Mouse (Mus musculus) spleen, postnatal 14 days (tissue): Measurements from ENCODE around the gene Smarcd3.

Experiments
- DNase-seq, 2 experiments: peaks; one replicate each; pipeline ENCODE4 v3.0.0; 2021 to 2022; ENCODE audit warnings: low spot score in 2 of 2

Gene Smarcd3

DNA sequence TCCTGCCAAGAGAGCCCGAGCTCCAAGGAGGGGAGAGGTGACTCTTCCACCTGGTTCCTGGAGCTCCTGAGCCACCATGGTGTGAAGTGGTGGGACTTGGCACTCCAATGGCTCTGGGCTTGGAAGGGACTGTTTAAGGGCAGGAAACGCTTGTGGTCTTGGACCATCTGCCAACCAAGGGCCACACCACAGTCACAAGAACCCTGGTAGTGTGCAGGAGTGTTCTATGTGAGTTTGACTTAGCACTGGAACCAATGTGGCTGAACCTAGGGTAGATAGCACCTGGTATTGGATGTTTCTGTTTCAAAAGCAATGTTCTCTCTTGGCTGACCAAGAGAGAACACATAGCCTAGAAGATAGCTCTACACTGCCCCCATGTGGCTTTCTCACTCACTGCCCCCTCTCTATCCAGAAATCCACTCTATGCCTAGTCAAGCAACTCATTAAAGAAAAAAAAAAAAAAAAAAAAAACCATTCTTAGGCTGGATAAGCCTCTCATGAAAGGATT, 26.9 kb downstream of the Smarcd3 start:
- peak in 1 of 2 experiments; percentile 69 for DNase-seq

DNA sequence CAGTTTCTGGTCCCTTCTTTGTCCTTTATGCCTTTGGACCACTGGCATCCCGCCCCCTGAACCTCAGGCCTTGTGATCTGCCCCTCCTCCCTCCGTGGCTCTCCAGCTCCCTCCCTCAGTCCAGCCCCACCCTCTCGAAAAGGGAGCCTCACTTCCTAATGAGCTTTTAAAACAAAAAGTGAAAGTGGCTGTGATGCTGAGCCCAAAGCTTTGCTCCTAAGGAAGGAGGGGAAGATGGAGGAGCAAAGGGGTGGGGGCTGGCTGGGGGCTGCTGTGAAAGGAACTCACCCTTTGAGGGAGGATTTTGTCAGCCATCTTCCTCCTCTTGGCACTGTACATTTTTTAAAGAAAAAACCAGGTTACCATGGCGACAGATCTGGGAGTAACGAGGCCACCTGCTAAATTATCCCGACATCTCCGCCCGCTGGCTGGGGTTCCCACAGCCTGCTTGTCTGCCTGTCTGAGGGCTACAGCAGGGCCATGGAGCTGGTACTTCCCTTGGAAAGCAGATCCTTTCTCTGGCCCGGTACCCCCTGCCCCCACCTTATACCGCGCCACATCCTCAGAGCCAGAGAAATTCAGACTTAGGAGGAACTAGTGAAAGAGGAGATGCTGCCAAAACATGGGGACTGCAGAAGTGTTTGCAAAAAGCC, 27.6 kb downstream of the Smarcd3 start:
- no peak for DNase-seq

DNA sequence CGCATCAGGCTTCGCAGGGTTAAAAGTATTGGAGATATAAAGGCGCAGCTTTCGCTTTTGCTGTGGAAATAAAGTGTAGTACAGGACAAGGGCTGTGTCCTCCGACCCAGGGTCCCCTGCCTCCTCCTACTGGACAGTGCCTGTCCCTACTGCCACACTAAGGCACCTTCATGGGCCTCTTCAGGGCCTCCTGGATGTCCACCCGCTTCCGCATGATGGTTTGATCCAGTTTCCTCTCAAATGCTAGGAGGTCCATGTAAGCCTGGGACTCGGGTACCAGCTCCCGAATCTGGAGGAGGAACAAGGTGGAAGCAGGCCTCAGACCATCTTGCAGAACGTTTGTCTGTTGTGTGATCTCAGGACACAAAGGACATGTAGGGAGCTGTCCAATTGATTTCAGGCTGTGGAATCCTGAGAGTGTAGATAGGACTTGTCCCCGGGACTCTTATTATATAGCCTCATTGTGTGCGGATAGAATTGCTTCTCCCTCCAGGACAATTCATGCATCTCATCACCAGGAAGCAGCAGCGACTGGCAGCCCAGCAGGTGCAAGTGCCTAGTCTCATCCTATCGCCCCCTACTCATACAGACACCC, 28.3 kb downstream of the Smarcd3 start:
- DNase-seq, result no peak

DNA sequence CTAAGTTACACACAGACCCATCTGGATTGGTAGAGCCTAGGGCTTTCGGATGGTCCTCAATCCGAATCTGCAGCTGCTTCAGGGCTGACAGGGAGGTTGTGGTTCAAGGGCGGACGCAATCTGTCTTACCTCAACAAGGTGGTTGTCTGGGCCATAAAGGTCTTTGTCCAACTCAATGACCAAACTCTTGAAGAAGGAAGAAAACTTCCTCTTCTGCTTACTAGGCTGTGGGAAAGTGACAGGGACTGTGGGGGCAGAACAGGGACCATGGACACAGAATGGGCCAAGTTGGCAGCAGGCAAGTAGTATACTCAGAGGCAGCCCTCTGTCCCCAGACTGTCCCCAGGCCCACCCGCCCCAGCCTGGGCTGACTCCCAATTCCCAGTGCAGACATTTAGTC, 28.9 kb downstream of the Smarcd3 start:
- DNase-seq, result no peak

DNA sequence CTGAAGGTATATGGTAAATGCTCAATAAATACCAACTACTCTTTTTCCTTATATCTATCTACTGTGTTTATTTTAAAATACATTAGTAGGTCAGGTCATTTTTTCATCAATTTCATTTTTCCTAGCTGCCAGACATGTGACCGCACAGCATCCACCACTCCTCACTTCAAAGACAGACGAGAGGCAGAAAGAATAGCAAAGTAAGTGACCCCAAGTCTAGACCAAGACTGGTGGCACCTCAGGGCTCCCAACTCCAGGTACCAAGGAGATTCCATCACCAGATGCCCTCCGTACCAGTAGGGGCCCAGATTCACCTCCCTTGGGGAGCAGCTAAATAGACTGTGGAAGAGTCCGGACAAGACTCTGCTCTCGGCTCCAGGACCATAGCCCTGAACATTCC, 29.9 kb downstream of the Smarcd3 start:
- DNase-seq, result no peak

DNA sequence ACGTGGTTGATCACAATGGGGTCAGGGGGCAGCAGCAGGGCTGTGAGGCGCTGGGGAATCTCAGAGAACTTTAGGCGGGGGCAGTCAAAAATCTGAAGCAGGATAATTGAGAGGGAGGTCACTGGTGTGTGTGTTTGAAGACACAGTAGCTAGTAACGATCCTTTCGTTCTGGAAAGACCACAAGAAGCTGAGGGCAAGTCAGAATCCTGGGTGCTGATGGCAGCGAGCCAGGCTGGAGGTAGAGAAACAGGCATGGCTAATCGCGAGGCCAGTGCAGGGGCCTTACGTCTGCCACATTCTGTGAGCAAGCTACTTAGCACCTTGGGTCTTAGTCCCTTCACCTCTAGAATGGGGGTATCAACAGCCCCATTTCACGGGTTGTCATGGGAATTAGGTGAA, 30.3 kb downstream of the Smarcd3 start:
- DNase-seq, result no peak

DNA sequence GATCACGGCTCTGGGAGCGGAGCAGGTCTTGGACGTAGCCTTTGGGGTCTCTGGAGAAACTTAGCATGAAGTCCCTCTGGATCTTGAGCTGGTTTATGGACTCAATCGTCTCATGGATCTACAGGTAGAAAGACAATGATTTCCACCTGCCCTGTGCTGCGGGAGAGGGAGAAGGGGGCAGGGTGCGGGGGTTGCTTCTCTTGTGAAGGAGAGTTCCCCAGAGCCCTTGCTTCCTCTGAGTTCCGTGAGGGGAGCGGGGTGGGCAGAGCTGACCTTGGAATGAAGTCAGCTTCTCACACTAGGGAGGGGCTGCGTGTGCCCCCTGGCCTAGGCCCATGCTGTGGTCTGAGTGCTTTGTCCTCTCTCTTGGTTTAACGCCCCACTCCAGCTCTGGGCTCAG, 31.0 kb downstream of the Smarcd3 start:
- DNase-seq, result no peak

DNA sequence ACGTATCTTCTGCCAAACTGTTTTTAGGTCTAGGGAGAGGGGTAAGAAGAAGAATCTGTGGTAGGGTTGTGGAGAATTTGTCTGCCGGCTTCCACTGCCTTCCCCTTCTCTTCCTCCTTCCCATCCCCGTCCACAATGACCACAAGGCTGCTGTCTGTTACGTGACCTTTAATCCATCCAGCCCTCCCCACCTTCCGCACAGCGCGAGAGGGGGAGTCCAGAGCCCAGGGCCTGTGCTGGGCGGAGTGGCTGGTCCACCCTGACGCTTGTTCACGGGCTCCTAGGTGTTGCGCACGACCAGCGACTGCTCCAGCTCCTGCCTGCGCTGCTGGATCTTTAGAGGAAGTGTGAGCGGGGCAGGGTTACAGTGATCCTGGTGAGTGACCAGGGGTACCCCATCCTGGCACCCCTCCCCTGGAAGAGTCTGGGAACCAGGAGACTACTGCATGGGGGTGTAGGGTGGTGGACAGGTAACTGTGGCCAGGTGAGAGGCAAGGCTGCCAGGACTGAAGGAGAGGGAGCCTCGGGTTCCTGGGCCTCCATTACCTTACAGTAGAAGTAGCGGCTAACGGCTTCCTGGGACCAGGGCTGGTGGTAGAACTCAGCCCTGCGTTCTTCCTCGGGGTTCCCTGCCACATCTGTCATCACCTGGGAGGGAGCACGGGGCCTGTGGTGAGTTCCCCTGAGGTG, 31.6 kb downstream of the Smarcd3 start:
- no peak for DNase-seq

DNA sequence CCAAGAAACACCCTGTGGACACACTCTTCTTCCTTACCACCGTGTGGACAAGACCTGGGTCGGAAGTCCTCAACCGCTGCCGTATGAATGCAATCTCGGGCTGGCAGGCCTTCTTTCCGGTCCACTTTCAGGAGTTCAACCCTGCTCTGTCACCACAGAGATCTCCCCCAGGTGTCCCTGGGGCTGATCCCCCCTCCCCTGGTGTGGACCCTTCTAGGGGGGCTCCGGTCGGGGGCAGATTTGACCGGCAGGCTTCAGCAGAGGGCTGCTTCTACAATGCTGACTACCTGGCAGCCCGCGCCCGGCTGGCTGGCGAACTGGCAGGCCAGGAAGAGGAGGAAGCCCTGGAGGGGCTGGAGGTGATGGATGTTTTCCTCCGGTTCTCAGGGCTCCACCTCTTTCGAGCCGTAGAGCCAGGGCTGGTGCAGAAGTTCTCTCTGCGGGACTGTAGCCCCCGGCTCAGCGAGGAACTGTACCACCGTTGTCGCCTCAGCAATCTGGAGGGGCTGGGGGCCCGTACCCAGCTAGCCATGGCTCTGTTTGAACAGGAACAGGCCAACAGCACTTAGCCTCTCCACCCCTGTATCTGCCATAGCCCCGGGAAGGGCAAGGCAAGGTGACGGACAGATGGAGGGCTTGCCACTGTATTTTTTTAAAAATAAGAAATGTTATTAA, 32.3 kb downstream of the Smarcd3 start:
- no peak for DNase-seq

DNA sequence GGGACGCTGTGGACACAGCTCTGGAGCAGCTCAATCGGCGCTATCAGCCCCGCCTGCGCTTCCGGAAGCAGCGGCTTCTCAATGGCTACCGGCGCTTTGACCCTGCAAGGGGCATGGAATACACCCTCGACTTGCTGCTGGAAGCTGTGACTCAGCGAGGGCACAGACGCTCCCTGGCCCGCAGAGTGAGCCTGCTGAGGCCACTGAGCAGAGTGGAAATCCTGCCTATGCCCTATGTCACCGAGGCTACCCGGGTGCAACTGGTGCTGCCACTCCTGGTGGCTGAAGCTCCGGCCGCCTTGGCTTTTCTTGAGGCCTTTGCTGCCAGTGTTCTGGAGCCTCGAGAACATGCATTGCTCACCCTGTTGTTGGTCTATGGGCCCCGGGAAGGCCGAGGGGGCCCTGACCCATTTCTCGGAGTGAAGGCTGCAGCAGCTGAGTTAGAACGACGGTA, 32.9 kb downstream of the Smarcd3 start:
- no peak for DNase-seq

DNA sequence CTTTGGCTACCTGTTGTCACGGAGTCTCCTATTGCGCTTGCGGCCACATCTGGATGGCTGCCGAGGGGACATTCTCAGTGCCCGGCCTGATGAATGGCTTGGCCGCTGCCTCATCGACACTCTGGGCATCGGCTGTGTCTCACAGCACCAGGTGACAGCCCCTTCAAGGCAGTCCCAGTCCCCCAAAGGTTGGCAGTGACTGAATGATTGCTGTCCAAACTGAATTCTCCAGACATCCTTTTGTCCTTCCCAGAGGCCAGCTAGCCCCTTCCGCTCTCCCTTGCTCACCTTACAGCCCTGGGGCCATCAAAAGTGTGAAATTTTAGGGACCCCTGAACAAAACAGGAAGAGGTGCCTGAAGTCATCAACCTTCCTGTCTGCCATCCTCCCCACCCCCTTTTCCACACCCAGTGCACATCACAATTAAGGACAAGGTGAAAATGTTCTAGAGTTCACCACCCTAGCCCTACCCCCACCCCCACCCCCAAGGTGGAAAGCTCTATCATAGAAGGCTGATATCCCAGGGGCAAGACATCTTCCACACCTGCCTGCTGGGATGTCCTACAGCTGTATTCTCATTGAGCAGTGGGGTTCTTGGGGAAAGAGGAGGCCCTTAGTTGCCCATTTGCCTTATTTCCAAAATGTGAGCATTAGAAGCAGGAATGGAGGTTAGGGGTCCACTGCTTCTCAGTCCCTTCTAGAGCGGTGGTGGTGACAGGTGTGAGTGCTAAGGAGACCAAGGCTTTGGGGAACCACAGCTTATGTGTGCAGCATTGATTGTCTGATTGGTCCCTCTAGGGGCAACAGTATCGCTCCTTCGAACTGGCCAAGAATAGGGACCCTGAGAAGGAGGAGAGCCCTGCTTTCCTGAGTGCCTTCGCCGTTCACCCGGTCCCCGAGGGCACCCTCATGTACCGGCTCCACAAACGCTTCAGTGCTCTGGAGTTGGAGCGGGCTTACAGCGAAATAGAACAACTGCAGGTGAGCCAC, 34.4 kb downstream of the Smarcd3 start:
- no peak for DNase-seq

DNA sequence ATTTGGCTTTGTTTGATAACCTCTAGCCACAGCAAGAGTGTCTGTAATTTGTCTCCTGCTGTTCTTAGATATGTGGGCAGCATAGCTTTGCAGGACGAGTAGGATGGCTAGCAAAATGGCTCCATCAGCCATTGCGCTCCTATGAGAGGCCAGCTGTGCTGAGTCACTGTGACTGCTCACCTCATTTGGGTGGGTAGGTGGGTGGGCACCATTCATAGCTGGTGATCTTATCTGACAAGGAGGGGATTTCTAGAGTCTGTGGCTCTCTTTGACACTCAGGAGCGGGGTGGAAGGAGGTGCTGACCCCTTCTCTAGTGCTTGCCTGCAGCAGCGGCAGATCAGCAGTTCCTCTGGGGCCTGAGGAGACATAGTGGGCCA, 37.0 kb downstream of the Smarcd3 start:
- no peak for DNase-seq

DNA sequence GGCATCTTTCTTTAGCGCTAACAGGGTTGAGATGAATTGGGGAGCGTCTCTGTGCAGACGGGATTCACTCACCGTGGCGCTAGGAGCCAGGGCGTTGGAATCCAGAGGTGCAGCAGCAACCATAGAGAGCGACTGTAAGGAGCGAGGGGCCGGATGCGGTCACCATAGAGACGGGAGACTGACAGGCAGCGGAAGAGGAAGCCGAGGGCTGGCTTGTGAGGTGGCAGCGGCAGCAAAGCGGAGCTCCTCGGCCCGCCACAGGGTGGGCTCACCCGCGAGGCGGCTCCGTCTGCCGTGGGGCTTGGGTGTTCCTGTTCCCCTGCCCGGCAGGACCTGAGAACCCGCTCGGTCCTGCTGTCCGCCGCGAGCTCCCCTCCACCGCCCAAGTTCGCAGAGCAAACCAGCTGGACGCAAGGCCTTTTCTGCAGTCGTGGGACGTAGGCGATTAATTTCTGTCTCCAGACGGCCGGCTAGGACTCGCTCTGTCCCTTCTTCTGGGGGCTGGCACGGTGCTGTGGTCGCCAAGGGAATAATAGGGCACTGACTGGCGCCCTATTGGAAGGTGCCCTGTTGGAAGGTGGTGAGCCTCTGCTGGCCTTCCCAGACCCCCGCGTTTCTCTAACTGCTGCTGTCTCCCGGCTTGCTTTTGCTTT, 37.5 kb downstream of the Smarcd3 start, which contains the start of gene Chpf2:
Chpf2 (plus strand) TSS at position 195 of the 653 bp plus-strand sequence.
- DNase-seq, result peak; percentile 53 to 76

DNA sequence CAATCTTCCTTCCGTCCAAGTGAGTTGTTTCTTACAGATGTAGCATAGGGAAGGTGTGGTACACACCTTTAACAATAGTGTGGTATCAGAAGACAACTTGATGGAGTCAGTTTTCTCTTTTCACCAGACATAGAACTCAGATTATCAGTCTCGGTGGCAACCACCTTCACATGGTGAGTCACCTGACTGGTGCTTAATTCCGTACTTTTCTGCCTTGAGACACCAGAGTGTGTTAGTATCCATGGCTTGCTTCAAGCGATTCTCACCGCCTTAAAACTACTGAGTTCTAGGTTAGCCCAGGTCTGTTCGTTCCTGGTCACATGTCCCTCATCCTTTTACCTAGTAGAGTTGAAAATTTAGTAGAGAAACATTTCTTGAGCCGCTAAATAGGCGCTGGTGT, 38.1 kb downstream of the Smarcd3 start:
- no peak for DNase-seq

DNA sequence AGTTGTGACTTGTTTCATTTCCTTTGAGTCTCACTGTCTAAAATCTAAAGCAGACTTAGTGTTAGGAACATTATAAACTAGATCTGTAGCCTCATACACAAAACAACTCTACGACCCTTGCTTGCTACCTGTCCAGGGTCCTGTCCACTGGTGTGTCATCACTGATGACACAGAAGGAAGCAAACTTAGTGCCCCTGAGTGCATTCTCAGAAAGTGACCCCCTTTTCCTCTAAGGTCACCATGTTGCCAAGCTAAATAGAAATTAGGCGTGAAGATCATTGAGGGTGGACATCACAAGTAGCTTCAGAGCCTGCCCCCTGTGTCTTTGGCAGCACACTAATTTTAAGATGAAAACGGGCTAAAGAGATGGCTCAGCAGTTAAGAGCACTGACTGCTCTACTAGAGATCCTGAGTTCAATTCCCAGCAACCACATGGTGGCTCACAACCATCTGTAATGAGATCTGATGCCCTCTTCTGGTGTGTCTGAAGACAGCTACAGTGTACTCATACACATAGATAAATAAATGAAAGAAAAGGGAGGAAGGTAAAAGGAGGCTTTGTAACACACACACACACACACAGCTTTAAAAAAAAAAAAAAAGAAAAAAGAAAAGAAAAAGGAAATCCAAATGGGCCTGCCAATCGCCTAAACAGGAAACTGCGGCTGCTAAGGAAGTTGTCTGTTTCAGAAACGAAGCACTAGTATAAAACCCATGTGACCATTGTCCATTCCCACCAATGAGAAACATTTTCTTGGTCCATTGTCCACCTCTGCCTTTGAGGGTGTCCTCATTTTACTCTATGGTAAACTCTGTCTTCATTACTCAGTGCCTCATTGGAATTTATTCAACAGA, 45.9 kb downstream of the Smarcd3 start:
- DNase-seq, result no peak

DNA sequence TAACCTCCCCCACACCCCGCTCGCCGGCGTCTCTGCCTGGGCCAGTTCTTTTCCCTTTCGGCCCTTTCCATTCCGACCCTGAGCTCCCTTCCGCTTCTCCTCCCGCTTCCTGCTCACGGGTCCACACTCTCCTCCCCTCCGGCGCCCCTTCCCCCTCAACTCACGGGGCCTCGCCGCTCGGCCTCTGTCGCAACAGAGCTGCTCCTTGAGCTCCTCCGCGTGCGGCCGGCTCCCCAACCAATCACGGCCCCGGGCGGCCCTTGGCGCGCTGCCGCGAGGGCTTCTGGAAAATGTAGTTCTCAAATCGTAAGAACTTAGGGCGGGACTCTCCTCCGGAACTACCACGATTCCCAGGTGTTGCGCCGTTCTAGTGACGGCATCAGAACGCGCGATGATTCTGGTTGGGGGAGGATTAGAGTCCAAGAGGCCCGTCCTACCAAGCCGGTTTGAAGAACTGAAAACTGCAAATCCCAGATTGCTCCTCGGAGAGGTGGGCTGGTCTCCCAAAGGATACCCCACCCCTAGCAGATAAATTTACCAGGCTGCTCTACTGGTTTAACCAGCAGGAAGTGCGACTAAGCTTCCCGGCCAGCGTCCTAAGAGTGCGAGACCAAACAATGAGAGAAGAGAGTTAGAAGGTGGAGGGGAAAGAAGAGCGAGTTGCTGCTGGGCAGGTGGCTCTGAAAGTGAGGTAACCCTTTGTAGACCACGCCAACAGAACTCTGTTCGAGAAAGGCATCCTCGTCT, 46.9 kb downstream of the Smarcd3 start, which contains the start of gene Abcf2:
Abcf2 (minus strand) TSS at position 285 of the 747 bp plus-strand sequence.
- peak; percentile 97 to 99 for DNase-seq

DNA sequence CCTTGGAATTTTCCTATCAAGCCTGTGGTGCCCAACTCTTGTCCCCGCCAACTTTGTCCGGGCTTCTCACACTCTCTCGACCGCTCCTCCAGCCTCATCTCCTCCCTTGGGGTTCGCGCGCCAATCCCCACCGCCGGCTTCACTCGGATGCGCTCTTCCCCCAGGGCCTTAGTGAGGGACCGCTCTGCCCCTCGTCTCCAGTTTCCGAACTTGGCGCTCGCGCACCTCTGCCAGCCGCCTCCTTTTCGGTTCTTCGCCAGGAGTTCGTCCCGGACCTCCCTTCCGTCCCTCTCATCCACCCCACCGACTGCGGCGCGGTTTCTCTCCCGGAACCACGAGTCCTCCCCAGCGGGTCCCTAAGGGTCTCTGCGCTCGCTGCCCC, 47.4 kb downstream of the Smarcd3 start:
- no peak for DNase-seq

DNA sequence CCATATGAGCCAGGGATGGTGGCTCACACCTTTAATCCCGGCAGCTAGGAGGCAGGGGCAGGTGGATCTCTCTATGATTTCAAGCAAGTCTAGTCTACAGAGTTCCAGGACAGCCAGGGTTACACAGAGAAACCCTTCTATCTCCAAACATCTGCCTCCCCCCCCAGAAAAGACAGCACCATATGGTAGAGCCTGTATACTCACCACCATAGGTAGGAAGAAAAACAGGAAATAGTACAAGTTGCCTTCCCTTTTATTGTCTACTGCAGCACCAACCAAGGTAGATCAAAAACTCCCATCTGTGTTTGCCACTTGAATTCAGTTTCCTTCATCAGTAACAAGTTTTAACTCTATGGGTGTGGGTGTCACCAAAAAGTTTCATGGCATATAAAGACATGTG, 48.3 kb downstream of the Smarcd3 start:
- DNase-seq, result no peak

DNA sequence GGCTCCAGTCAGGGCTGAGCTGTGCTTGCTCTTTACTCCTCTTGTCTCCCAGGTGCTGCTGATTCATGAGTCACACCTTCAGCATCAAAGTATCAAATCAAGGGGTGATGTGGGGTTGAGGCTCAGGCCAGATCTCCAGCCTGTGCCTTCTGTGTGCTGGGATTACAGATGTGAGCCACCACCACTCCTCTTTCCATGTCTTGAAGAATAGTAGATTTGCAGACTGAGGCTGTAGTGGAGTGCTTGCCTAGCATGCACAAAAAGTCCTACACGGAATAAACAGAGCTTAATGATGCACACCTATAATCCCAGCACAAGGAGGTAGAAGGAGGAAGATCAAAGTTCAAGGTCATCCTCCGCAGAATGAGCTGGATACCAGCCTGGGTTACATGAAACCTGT, 67.5 kb downstream of the Smarcd3 start, which contains the start of gene 4931409K22Rik:
4931409K22Rik (minus strand) TSS at position 101 of the 400 bp plus-strand sequence.
- no peak for DNase-seq
